Mouse (Mus musculus) kidney, adult 2 months (tissue): ENCODE results near the gene Map1b. TPM values are rescaled to one million over a fixed set of nuclear protein-coding genes. Genes with fewer than 3 reads are reported as not detected.

Experiments used
- DNase-seq: peaks from one replicate; pipeline ENCODE4 v3.0.0; 2021
- H3K27ac ChIP-seq: fragments of 200-500 bp; 2 replicates; pipeline ENCODE4 v1.5.1; 2012; ENCODE audit warnings: low read depth, low read length, control low read depth, inconsistent platforms; ENCODE audit not compliant: insufficient read depth
- H3K27me3 ChIP-seq: fragments of 200-500 bp; replicated peaks from 2 replicates; pipeline ENCODE4 v1.6.1; 2012; ENCODE audit warnings: mild to moderate bottlenecking, moderate library complexity, low read length, inconsistent platforms; ENCODE audit not compliant: control insufficient read depth, insufficient read depth
- H3K36me3 ChIP-seq: fragments of 200-500 bp; 2 replicates; pipeline ENCODE4 v1.6.1; 2012; ENCODE audit warnings: mild to moderate bottlenecking, moderate library complexity, low read length, inconsistent platforms; ENCODE audit not compliant: control insufficient read depth, insufficient read depth
- H3K4me1 ChIP-seq: fragments of 200-500 bp; 2 replicates; pipeline ENCODE4 v1.6.1; 2011; ENCODE audit warnings: low read length; ENCODE audit not compliant: control insufficient read depth, insufficient read depth
- H3K4me3 ChIP-seq: fragments of 200-500 bp; 2 replicates; pipeline ENCODE4 v1.5.1; 2011; ENCODE audit warnings: mild to moderate bottlenecking, low read depth, low read length, control low read depth; ENCODE audit not compliant: insufficient read depth
- CTCF ChIP-seq: fragments of 200-500 bp; conservative IDR thresholded peaks from 2 replicates; pipeline ENCODE4 v1.5.1; 2011; ENCODE audit warnings: low read depth, mild to moderate bottlenecking, control low read depth, low read length, moderate library complexity, mixed read lengths; ENCODE audit not compliant: insufficient read depth, insufficient read length
- POLR2A ChIP-seq: fragments of 200-500 bp; IDR thresholded peaks from one replicate; pipeline ENCODE4 v1.6.1; 2011; ENCODE audit warnings: low read depth, low read length, control low read depth
- WGBS: fragments of 180-500 bp; shearing (Covaris S2); methylation state at CpG from one replicate; pipeline ENCODE4 v1.1.7; 2018; 5-methylcytosine and 5-hydroxymethylcytosine counted together
- polyA plus RNA-seq: library from polyadenylated mRNA; depleted of rRNA; stranded (reverse); fragments of >200 nt; gene quantifications from 2 replicates; pipeline ENCODE4 v1.2.3, GENCODE M21; 2012

The Map1b gene
- polyA plus RNA-seq, 1 experiment, result 1.3 TPM

DNA sequence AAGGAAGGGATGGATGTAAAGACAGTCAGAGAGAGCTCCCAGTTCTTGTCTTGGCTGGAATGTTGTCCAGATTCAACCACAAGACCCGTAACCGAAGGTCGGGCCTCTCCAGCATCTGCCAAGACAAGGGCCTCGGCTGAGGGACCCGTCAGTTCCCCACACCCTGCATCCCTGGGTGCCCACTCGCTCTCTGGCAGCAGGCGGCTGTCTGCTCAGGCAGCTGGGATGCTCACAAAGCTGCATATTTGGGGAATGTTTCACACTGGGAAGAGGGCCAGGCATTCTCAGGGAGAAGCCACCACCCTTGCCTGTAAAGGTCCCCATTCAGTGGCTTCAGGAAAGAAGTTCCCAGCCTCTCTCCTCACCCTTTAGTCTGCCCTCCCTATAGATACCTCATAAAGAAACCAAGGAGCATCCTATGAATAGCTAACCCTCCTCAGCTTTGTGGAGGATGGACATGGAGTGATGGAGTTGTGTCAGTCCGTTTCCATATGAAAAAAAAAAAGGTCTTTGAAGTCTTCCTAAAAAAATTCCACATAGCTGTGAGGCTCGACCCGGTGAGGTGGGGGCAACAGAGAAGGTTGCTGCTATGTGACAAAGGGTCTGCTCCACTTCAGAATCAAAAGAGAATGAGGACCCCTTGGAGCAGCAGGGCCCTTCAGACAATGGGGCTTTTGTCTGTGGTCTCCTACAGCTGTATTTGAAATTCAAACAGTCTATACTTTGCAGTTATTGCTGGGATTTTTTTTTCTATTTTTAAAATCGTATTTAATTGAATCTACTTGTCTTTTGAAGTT, 68.7 kb downstream of the Map1b start:
- WGBS, result 69% methylated on average over 11 of the region's 11 CpGs

DNA sequence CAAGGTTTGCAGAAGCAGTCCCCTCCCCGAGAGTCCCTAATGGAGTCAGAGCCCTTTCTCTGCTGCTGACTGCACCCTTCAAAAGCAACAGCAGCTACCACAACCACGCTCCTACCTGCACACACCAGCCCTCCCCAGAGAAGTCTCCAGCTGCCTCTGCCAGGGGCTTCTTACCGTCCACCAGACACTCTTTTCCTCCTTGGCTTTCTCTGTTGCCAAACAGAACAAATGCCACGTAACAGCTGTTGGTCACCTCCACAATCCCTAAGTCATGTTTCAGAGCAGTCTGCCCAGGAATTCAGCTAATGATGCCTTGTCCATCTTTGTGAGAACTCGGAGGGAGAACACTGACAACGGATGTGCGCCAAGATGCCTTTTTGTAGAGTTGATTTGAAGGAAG, 69.3 kb downstream of the Map1b start:
- H3K27me3 ChIP-seq, result no peaks in the 10 kb centered on the region
- 87% methylated on average over 7 of the region's 7 CpGs for WGBS
- no peak overlapping the region for H3K4me3 ChIP-seq
- H3K36me3 ChIP-seq, result no peaks in the 10 kb centered on the region
- TF ChIP-seq CTCF, result no peak
- TF ChIP-seq POLR2A, result no peak
- no peak overlapping the region for H3K27ac ChIP-seq
- DNase-seq, result no peak
- H3K4me1 ChIP-seq, result 0 out of 2 replicates have a peak, but pooled peaks cover 3% of the 10 kb centered on the region

More for the DNA sequence above, 68.7 kb downstream of the Map1b start:
- H3K27ac ChIP-seq, result no peak overlapping the region
- no peaks in the 10 kb centered on the region for H3K36me3 ChIP-seq
- no peak overlapping the region for H3K4me3 ChIP-seq
- H3K4me1 ChIP-seq, result 0 out of 2 replicates have a peak, but pooled peaks cover 3% of the 10 kb centered on the region
- no peak for DNase-seq
- TF ChIP-seq CTCF, result no peak
- TF ChIP-seq POLR2A, result no peak
- no peaks in the 10 kb centered on the region for H3K27me3 ChIP-seq

DNA sequence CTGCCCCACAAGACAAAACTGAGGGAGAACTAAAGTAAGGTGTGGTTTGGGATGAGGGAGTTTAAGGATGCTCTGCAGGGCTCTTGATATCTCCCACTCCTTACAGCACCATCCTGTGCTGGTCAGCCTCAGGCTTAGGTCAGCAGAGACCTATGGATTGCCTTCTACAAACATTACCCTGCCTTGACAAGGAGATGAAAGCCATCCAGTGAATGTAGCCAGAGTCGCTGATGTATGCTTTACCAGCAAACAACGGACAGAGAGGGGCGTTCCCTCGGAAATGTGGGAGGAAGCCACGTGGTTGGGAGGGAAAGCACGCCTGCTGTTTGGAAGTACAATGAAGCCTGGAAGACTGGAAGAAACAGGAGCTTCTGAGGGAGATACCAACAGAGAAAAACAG, 71.5 kb downstream of the Map1b start:
- Histone ChIP-seq H3K27ac (no peak overlapping the region), H3K4me1 (0 out of 2 replicates have a peak, but pooled peaks cover 3% of the 10 kb centered on the region), H3K27me3 (no peaks in the 10 kb centered on the region), H3K4me3 (no peak overlapping the region), H3K36me3 (no peaks in the 10 kb centered on the region)
- 9% methylated on average over 6 of the region's 6 CpGs for WGBS
- TF ChIP-seq POLR2A (no peak), CTCF (no peak)
- DNase-seq, result no peak

DNA sequence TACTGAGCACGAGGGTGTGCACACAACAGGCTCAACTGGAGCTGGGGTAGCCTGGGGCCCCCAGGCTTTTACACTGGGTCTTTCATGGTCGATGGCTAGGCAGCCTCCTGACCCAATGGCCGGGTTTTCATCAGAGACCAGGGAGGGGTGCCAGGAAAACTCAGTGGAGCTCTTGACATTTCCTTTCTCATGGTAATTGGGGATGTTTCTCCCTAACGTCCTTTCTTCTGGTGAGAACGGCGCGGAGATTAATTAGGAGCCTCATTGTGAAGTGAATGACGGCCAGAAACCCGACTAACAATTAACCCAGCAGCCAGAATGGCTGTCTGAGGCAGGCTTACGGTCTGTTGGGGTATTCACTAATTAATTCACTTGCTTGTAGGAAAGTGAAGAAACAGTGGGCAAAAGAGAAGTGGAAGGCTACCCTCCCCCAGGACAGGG, 71.9 kb downstream of the Map1b start:
- Histone ChIP-seq H3K27me3 (no peaks in the 10 kb centered on the region), H3K4me1 (0 out of 2 replicates have a peak, but pooled peaks cover 3% of the 10 kb centered on the region), H3K36me3 (no peaks in the 10 kb centered on the region), H3K27ac (no peak overlapping the region), H3K4me3 (no peak overlapping the region)
- 13% methylated on average over 10 of the region's 10 CpGs for WGBS
- TF ChIP-seq POLR2A (no peak), CTCF (no peak)
- DNase-seq, result no peak

DNA sequence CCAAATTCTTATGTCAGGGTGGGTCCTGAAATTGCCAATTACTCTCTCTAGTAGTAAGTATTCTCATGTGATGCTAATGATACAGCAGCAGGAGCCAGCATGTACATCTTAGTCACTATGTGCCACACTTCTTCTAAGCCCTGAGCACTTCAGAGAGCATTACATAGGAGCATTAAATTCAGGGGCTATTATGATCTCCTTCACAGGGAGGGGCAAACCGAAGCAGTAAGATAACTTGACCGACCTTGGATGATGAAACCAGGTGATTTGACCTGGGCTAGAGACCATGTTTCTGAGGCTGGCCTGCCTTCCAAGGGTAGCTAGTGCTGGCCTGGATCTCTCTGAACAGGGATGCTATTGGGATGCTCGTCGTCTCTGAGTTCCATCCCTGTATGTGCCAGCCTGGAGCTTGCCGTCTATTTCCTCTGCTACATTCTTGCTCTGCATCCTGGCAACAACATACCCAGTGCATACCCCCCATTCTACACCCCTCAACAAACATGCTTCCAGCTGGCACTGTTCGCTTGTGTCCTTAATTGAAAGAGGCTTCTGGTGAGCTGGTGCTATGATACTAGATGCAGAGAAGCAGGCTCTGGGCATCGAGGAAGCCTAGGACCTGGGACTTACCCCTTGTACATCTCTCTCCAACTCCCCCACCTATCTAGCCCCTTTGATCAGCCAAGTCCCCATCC, 72.7 kb downstream of the Map1b start:
- no peak for TF ChIP-seq CTCF
- TF ChIP-seq POLR2A, result no peak
- Histone ChIP-seq H3K27ac (no peak overlapping the region), H3K27me3 (no peaks in the 10 kb centered on the region), H3K4me3 (no peak overlapping the region), H3K4me1 (0 out of 2 replicates have a peak, but pooled peaks cover 3% of the 10 kb centered on the region), H3K36me3 (no peaks in the 10 kb centered on the region)
- WGBS, result 82% methylated on average over 7 of the region's 7 CpGs
- DNase-seq, result no peak

DNA sequence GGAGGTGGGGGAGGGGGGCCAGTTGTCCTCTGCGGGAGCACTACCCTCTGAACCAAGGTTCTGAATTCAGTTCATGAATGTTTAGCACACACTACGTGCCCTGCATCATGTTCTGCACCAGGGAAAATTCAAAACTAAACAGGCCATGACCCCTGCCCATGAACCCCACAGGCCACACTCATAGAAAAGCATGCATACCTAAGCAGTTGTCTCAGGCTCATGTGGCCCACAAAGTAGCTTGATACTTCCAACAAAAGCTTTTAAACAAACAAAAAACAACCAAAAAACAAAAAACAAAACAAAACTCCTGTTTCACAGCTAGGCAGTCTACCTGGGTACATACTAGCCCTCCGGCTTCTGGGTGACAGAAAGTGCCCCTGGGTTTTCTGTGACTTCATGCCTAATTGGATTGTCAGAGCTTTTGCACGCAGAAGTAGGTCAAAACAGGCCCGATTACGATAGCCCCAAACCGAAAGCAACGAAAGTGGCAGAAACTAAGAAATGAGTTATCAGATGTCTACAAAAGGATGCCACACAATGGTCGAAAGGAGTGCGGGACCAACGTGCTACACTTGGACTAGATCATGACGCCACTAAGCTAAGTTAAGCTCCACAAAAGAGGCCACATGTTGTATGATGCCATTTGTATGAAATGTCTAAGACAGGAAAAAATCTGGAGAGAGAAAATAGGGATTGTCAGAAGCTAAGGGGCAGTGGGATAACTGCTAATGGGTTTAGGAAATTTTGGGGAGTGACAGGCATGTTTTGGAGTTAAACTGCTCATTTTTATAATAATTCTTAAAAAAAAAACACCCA, 73.7 kb downstream of the Map1b start:
- no peaks in the 10 kb centered on the region for H3K27me3 ChIP-seq
- TF ChIP-seq CTCF (no peak), POLR2A (no peak)
- peak; percentile 41 for DNase-seq
- WGBS, result 83% methylated on average over 12 of the region's 12 CpGs
- no peak overlapping the region for H3K27ac ChIP-seq
- H3K36me3 ChIP-seq, result no peaks in the 10 kb centered on the region
- no peak overlapping the region for H3K4me3 ChIP-seq
- 0 out of 2 replicates have a peak, but pooled peaks cover 3% of the 10 kb centered on the region for H3K4me1 ChIP-seq
